Mouse (Mus musculus) spleen, postnatal 14 days (tissue): ENCODE measurements at regions not wholly inside any gene's neighbourhood (a gene's known extent, or its start where the extent isn't known, plus 50 kb on each side); places are given as distances from the start of the nearest gene placed in this dataset.

Experiments used
- DNase-seq, 2 experiments: peaks; one replicate each; pipeline ENCODE4 v3.0.0; 2021 to 2022; ENCODE audit warnings: low spot score in 2 of 2

DNA sequence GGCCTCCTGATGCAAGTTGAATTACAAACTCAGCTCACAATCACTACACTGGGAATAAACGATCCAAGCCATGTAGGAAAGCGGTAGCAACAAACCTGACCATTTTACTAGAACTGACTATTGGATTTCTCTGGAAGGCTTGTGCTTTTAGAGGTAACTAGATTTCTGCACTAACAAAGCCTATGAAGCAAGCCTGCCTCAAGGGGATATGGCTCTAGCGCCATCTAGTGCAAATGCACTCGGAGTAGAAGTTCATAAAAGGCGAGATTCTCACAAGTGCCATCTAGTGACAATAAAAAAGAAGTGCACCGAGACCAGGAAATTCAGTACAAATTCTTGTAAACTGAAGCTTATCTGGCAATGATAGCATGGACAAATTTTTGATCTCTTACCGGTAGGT, 364.9 kb upstream of the Fmr1 start:
- peak in 1 of 2 experiments; percentile 2 for DNase-seq
